Mouse (Mus musculus) gastrocnemius, adult 18-20 months (tissue): ENCODE results near the gene Naga. TPM values are rescaled to one million over a fixed set of nuclear protein-coding genes. Genes with fewer than 3 reads are reported as not detected.

Experiments used
- DNase-seq: peaks from one replicate; pipeline ENCODE4 v3.0.0; 2021; ENCODE audit warnings: low spot score
- total RNA-seq, 2 experiments: library from RNA; stranded (reverse); gene quantifications; 2 replicates each; pipeline ENCODE4 v1.2.3; 2021

Naga gene
- total RNA-seq, 2 experiments from 2014 or later = 8.7 to 10.0 TPM

DNA sequence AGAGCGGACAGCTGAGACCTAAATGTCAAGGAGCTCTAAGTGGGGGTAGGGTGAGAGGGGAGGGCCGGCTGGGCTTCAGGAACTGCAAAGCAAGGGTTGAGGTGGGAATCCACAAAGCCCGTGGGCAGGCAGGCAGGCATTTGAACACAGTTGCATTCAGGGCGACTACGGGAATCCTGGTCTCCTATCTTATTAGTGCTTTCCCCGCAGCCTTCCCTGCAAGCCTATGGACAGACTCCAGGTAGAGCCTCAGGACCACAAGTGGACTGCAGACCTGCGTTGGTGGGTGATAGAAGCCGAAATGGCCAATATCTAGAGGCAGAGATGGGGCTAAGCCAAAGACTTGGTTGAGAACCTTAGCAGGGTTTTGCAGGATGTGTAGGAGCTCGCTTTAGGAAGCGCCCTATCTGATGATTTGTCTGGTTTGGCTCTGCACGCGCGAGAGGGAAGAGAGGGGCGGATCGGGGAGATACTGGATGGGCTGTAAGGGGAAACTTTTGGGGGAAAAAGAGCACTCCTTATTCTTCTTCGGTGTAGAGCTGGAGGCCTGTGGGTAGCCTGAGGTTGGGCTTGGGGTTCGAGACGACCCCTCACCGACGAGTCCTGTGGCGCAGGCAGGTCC lies 1.8 kb upstream of the Naga start:
- DNase-seq = no peak

DNA sequence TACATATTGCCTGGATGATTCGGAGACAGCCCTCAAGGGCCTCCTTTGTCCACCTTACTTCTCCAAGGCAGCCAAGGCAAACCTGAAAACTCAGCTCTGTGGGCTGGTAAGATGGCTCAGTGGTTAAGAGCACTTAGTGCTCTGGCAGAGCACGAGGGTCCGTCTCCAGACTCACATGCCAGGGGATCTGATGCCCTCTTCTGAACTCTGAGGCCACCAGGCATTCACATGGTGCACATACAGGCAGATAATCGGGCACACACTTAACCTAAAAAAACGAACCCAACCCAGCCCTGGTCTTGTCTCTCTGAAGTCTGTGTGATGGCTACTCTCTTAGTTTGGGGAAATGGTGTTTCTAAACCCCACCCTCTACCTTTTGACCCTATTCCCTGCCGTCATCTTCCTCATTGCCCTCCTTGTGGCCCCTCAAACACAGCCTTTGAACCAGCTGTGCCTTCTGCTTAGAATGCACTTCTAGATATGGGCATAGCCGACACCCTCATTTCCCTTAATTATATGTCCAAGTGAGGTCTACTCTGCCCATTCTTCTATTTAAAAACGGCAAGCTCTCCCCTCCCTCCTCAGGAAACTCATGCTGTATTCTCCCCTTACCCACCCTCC lies 1.0 kb upstream of the Naga start:
- no peak for DNase-seq

DNA sequence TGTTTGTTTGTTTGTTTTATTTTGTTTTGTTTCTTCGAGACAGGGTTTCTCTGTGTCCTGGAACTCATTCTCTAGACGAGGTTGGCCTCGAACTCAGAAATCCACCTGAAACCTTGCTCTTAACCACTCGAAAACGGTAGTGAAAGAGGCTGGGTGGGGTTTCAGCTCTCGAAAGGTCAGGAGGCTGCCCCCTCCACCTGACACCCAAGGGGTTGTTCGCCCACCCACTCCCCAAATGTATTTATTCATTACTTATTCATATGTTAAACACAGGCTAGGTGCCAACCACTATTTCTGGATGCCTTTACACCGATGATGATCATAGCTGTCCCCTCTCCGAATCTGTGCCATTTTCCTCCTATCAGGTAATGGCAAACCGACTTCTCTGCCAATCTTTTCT lies 425 bp upstream of the Naga start:
- DNase-seq = no peak

DNA sequence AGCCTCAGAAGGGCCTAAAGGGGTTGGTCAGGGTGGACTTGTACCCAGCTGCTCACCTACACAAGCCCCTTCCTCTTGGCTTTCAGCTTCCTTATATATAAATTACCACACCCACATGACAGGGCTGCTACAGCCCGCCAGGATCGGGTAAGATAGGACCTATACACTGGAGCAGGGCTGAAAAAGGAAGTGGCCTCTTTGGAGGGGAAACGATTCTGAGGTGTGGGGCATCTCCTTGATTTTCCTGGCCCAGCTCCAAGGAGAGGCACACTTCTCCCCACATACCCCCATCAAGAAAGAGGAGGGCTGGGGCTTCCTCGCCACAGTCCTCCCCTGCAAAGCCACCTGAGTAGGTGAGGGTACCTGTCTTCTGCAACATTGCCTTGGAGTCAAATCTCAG lies 850 bp downstream of the Naga start:
- DNase-seq = no peak

DNA sequence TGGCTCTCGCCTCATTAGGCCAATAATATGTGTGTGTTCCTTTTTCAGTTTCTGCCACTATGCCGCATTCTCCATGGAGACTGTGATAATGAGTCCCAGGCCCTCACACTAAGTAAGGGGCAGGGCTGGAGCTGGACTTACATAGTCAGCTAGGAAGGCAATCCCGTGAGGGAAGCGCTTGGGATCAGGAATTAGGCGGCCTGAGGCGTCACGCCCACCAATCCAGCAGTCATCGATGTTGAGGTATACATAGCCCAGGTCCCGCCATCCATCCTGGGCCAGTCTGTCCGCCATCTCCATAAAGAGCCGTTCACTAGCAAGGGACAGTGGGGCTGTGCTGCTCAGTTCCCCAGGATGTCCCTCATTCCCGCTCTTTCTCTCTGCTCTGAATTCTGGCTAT lies 2.1 kb downstream of the Naga start:
- DNase-seq = no peak

DNA sequence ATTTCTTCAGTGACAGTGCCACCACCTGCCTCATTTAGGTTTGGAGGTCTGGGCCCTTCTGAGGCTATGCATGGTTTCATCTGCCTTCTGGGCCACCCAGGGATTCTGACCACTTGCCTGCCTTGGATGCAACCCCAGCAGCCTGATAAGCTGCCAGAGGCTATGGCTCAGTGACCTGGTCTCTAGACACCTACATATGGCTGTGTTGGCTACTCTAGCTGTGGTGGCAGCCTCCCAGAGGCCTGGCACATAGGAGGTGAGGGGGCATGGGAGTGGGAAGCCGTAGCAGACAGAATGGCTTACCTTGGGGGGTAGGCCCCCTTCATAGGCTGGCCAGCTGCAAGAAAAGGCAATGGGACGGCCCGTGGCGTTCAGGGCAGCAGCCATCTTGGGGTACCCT lies 3.5 kb downstream of the Naga start:
- DNase-seq = no peak

DNA sequence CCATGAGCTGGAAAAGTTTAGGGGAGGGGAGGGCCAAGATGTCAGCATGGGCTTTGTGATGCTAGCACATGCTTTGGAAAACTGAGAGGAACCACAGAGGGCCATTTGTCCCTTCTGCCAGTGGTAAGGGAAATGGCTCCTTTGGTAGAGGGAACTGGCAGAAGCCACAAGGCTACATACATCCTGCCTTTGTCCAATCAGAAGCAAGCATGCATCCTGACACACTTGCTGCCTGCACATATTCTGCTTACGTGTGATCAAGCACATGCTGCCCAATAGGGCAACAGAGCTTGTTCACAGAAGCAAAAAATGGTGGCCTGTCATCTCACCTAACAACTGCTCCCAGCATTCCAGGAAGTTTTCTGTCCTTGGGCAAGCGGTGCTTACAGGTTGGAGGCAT lies 13.3 kb downstream of the Naga start:
- DNase-seq = no peak

DNA sequence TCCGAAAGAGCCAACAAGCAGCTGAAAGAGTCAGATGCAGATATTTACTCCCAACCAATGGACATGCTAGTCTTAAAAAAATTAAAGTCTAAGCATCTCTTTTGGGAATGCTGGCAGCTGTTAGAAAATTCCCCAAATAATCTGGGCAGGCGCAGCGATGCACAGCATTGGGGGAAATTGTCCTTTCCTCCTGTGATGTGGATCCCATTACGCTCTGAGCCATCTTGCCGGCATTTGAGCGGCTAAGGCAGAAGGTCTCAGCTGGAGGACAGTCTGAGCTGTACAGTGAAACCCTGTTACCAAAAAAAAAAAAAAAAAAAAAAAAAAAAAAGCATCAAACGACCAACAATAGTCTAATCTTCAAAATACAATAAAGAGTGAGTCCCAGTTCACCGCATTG lies 16.5 kb downstream of the Naga start:
- DNase-seq = no peak

DNA sequence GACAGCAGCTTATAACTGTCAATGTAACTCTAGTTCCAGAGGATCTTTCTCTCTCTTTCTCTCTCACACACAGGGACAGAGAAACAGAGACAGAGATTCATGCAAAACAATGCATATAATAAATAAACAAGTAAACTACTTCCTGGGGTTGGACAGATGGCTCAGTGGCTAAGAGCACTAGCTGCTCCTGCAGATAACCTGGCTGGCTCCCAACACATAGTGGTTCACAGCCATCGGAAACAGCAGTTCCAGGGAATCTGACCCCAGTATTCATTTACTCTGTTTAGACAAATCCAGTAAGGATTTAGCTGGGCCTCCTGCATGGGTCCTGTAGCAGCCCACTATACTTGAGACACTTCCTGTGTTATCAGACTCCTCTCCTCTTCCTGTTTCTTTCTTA lies 19.1 kb downstream of the Naga start:
- no peak for DNase-seq

DNA sequence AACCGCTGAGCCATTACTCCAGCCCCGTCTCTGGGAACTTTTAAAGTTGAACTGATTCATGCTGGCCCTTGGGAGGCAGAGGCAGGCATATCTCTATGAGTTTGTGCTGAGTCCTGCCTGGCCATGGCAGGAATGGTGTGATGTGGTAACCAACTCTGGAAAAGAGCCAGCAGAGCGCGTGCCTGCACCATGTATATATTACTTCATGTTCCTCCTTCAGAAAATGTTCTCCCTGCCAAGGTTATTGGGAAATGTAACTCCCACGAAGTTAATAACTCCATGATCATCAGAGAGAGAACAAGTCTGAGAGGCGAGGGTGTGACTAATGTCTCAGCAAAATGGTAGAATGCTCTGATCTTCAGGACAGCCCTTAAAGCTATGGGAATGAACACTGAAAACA lies 20.9 kb downstream of the Naga start:
- no peak for DNase-seq

DNA sequence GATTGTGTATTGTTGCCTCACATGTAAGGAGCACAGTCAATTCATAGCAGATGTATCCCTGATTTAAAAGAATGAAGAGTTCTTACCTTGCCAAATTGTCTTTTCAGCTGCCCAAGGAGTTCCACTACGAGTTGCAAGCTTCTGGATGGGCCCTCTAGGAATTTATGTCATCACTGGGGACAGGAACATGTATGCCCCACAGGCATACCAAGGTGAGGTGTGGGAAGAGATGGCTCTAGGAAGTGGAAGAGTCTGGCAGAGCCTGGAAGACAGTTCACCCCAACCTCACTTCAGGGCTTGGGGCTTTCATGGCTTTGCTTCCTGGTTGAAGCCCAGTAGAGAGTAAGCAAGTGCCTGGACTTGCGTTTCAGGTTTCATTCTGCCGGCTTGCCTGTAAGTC lies 30.3 kb downstream of the Naga start:
- DNase-seq = no peak

DNA sequence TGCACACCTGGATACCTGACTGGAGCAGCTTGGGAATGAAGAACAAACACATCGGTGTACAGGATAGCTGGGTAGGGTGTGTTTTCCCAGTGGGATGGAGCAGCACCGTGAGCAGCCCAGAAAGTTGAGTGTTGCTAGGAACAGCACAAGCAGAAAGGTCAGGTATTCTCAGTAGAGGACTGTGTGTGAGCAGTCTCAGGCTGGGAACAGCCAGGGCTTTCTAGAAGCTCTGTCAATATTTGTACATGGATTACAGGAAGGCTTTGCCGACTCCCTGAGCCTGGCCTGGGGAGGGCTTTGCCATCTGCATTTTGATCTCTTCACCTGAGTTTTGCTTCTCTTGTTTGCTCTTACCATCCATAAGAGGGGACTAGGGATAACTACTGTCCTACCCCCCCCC lies 31.6 kb downstream of the Naga start:
- no peak for DNase-seq

DNA sequence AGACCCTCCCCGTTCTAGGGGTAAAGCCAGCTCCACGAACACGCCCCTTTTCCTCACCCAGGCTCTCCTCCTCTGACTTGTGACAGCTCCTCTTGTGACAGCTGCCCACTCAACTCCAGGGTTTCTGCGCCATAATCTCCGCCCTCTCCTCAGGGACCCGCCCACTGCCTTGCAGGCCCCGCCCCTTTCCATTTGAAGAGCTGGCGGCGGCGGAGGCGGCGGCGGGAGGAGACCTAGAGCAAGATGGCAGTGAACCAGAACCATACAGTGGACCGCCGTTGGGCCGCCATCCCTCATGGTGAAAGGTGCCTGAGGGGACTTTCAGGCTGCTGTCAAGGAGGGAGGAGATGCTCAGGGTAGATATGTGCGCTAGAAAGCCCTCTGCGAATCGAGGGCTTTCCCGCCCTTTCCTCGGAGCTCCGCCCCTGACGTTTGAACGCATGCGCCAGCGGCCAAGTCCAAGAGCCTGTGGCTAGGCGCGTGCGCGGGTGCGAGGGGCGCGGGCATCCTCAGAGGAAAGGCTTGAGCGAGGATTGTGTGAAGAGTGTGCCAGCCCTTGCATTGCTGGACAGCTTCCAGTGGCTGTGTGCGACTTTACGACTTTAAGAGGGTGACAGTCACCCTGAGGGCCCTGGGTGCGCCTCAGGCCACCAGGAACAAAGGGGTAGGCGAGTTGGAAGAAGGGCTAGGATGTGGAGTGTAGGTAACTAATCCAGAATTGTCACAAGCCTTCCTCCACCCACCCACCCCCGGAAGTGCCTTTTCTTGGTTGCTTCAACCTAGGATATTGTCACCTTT lies 39.8 kb downstream of the Naga start, which contains the start of gene Wbp2nl:
TSS of gene Wbp2nl (plus strand) at position 191 of the 798 bp plus-strand sequence.
- no peak for DNase-seq

DNA sequence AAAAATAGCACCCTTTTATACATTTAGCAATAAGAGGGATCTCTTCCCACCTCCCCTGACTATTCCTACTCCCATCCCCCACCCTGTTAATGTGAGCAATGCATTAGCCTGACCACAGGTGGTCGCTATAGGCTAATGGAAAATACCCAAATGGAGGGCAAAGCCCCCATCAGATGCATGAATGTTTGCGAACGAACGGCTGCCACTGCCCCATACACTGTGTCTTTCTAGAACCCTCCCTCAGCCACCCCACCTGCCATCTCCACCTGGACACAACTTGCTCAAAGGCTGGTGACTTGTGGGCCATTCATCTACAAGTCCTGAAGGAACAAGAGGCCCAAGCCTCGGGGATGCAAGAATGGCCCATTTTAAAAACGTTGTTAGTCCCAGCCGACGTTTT lies 44.7 kb downstream of the Naga start:
- no peak for DNase-seq

DNA sequence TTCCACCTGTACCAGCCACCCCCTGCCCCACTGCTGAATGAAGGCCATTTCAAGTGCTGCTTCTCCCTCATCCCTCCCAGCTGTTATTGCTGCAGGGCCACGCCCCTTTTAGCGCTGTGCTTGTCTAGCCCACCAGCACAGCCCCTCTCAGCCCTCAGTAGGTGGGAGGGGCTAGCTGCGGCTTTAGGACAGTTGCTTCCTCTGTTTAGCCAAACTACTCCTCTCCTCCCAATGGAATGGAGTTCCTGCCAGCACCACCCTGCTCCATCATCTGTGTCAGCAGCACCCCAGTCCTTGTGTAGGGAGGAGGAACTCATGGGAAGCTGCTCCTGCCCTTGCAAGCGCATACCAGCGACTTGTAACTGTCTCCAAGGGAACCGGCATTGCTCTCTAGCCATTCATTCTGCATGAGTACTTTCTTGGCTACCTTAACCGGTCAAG lies 45.4 kb downstream of the Naga start:
- no peak for DNase-seq

DNA sequence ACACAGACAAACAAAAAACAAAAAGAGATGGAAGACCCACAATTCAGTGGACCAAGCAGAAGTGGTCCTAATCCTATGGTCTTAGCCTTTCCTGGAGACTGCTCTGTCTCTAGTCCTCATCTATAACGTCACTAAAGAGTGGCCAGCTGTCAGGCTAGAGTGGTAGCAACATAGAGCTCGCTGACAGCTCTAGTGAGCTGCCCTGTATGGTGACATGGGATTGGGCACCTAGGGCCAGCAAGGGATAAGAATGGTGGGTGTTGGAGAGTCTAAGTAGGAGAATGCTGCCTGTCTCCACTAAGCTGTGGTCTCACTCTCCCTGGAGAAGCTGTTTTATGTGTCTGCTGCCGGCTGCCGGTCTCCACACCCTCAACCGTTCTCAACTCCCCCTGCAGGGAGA lies 45.9 kb downstream of the Naga start:
- DNase-seq = no peak

DNA sequence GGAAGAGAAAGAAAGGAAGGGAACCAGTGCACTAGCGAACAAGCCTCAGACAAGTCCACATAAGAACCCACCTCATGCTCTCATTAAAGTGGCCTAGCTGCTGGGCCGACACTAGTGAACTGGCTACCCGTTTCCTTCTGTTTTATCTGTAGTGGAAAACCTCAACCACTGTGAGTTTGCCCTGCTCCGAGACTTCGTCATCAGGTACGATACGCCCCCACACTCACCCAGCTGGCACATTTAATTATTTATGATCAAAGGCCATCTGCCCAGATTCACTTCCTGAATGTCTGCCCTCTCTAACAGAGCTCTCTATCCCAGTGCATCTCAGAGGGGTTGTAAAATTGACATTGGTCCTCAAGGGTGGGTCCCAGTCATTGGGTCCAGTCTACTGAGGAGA lies 48.5 kb downstream of the Naga start:
- DNase-seq = no peak

DNA sequence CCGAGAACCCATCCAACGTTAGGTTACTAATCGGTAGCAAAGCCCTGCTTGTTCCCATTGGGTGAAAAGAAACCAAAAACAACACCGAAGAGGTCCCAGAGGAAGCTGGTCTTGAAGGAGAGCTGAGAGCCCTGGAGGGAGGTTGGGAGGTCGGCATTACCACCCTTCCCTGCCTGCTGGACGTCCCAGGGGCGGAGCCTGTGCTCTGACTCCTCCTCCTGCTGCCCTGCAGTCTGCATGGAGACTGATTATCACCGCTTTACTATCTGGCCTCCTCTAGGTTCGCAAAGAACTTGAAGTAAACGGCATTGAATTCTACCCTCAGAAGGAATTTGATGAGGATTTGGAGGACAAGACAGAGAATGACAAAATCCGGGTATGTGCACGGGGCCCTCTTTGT lies 52.6 kb downstream of the Naga start:
- DNase-seq = no peak

DNA sequence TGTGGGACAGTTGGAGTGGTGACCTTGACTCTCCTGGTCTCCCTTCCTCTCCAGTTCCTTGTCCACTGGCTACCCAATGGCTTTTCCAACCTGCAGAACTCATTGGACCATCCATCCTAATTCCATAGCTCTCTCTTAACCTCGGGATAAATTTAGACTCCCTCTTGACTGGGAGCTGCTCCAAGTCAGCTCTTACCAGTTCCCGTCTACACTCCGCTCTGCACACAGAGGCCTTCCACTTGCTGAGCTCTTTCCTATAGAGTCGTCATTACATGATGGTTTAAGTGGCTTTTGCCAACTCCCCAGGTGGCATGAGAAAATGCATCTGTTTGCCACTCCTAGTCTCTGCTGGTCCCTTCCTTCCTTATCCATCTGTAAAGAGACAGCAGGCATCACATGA lies 58.1 kb downstream of the Naga start:
- DNase-seq = no peak
